8 mouse cellular contexts compared by ENCODE assay signal in the genomic region with DNA sequence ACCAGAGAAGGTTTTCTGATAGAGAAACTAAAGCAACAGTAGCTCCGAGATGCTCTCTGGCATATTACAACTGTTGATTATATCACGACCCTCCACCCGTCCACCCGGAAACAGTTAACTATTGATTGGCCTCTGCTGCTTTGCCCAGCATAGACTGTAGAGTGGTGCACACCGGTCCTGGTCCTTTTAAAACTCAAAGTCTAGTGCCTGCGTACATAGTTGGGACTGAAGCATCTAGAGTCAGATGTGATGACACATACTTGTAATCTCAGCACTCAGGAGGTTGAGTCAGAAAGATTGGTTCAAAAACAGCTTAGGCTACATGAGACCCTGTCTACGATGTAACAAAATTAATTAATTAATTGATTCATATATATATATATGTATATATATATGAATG. TPM values are rescaled to one million over a fixed set of nuclear protein-coding genes. Genes with fewer than 3 reads are reported as not detected.
DNase-seq lines count a peak whose midpoint lies in the region; ATAC-seq and TF ChIP-seq lines count a peak whose summit lies in the region.

No protein-coding gene starts in this region.

- 0 out of 2 replicates have a peak overlapping the region, but pooled peaks have one; percentile 85 for H3K27ac ChIP-seq in lung, postnatal 0 days (ENCODE audit: low read length)
- peak overlapping the region; percentile 44; the same call in 1 of the 2 replicates for H3K27ac ChIP-seq in embryonic facial prominence, embryonic 14.5 days (replicated peaks; ENCODE audit: low read depth, low read length)
- H3K27ac ChIP-seq in limb, embryonic 12.5 days, result no peak overlapping the region
- H3K27ac ChIP-seq in olfactory bulb, adult 2 months (ENCODE audit: insufficient read depth, low read depth, low read length), result no peak overlapping the region

- no peaks in the 10 kb centered on the region for H3K9me3 ChIP-seq in lung, postnatal 0 days (ENCODE audit: low read length)
- no peaks in the 10 kb centered on the region for H3K9me3 ChIP-seq in embryonic facial prominence, embryonic 14.5 days (ENCODE audit: control insufficient read depth, low read length)
- no peaks in the 10 kb centered on the region for H3K9me3 ChIP-seq in limb, embryonic 12.5 days

- 12% methylated on average over 7 of the region's 7 CpGs for WGBS in lung, postnatal 0 days
- 18% methylated on average over 7 of the region's 7 CpGs for WGBS in embryonic facial prominence, embryonic 14.5 days
- 27% methylated on average over 7 of the region's 7 CpGs for WGBS in limb, embryonic 12.5 days
- 12% methylated on average over 7 of the region's 7 CpGs for WGBS in olfactory bulb, adult 2 months

- ATAC-seq in lung, postnatal 0 days, result no peak
- no peak for ATAC-seq in embryonic facial prominence, embryonic 14.5 days (ENCODE audit: low read depth)
- ATAC-seq in limb, embryonic 12.5 days (ENCODE audit: insufficient number of reproducible peaks, insufficient read depth, low FRiP score, low TSS enrichment, low read depth), result no peak

- no peak for TF ChIP-seq EP300 in lung, postnatal 0 days (IDR thresholded peaks at IDR 0.05)

- H3K4me3 ChIP-seq in lung, postnatal 0 days (ENCODE audit: low read depth, low read length), result peak overlapping the region; percentile 74
- peak overlapping the region; percentile 87 for H3K4me3 ChIP-seq in embryonic facial prominence, embryonic 14.5 days (ENCODE audit: low read depth, low read length)
- peak overlapping the region; percentile 86 for H3K4me3 ChIP-seq in limb, embryonic 12.5 days (replicated peaks)
- peak overlapping the region; percentile 83 for H3K4me3 ChIP-seq in olfactory bulb, adult 2 months (ENCODE audit: insufficient read depth, low read depth, low read length)

- no peaks in the 10 kb centered on the region for H3K36me3 ChIP-seq in lung, postnatal 0 days (ENCODE audit: insufficient read depth, low read length)
- H3K36me3 ChIP-seq in embryonic facial prominence, embryonic 14.5 days (ENCODE audit: control insufficient read depth, insufficient read depth, low read length), result no peaks in the 10 kb centered on the region
- peaks cover 16% of the 10 kb centered on the region for H3K36me3 ChIP-seq in limb, embryonic 12.5 days

- no peak for TF ChIP-seq CTCF in lung, postnatal 0 days (IDR thresholded peaks at IDR 0.05)
- TF ChIP-seq CTCF in olfactory bulb, adult 2 months (IDR thresholded peaks at IDR 0.05; ENCODE audit: insufficient read depth, low read depth, low read length), result no peak

- H3K9ac ChIP-seq in lung, postnatal 0 days (replicated peaks; ENCODE audit: low read depth), result peak overlapping the region; percentile 54
- H3K9ac ChIP-seq in embryonic facial prominence, embryonic 14.5 days (ENCODE audit: low read depth, low read length), result peak overlapping the region; percentile 77
- peak overlapping the region; percentile 63 for H3K9ac ChIP-seq in limb, embryonic 12.5 days (replicated peaks)

- no peak for DNase-seq in lung, postnatal 0 days (ENCODE audit: low spot score)
- DNase-seq in lung, postnatal 14 days, result no peak
- no peak for DNase-seq in embryonic facial prominence, embryonic 14.5 days (ENCODE audit: low spot score)
- DNase-seq in cerebellum, adult 8-10 months, result no peak
- no peak for DNase-seq in layer of hippocampus, adult 8-10 months (ENCODE audit: low spot score in 2 of 2)
- no peak for DNase-seq in testis, postnatal 14 days (ENCODE audit: low spot score)

- H3K27me3 ChIP-seq in lung, postnatal 0 days (replicated peaks; ENCODE audit: insufficient read depth, low read length), result no peaks in the 10 kb centered on the region
- H3K27me3 ChIP-seq in embryonic facial prominence, embryonic 14.5 days (replicated peaks; ENCODE audit: control insufficient read depth, insufficient read depth, low read length), result no peaks in the 10 kb centered on the region
- no peaks in the 10 kb centered on the region for H3K27me3 ChIP-seq in limb, embryonic 12.5 days

- TF ChIP-seq POLR2A in olfactory bulb, adult 2 months (IDR thresholded peaks at IDR 0.05; ENCODE audit: insufficient read depth, low read depth, low read length), result no peak

- peaks cover 16% of the 10 kb centered on the region; the same call in 1 of the 2 replicates for H3K4me1 ChIP-seq in lung, postnatal 0 days (ENCODE audit: insufficient read depth, low read depth, low read length)
- peaks cover 11% of the 10 kb centered on the region; the same call in 1 of the 2 replicates for H3K4me1 ChIP-seq in embryonic facial prominence, embryonic 14.5 days (ENCODE audit: control insufficient read depth, insufficient read depth, low read length)
- peaks cover 11% of the 10 kb centered on the region for H3K4me1 ChIP-seq in limb, embryonic 12.5 days (replicated peaks)
- peaks cover 8% of the 10 kb centered on the region for H3K4me1 ChIP-seq in olfactory bulb, adult 2 months (ENCODE audit: control insufficient read depth, insufficient read depth, low read length)

- peak overlapping the region; percentile 77 for H3K4me2 ChIP-seq in lung, postnatal 0 days (replicated peaks; ENCODE audit: low read depth, low read length)
- peak overlapping the region; percentile 86 for H3K4me2 ChIP-seq in embryonic facial prominence, embryonic 14.5 days (ENCODE audit: low read depth, low read length)
- H3K4me2 ChIP-seq in limb, embryonic 12.5 days, result peak overlapping the region; percentile 82

RNA-seq across cellular contexts. Expression of a gene that starts 0.7 kb away (rescaled TPM):
- polyA plus RNA-seq in lung, postnatal 0 days (2015; fragmentation: Nextera tagmentation; extraction: Ambion mirVana), result 21.7 and 25.3 TPM in 2 replicates
- polyA plus RNA-seq in embryonic facial prominence, embryonic 14.5 days (2014; fragmentation: Nextera tagmentation; extraction: Ambion mirVana), result 27.8 and 31.4 TPM in 2 replicates
- 37.2 and 39.7 TPM in 2 replicates for polyA plus RNA-seq in limb, embryonic 12.5 days (2016; fragmentation: Nextera tagmentation; extraction: Ambion mirVana)
- polyA plus RNA-seq in olfactory bulb, adult 2 months (2012; ENCODE audit: insufficient read depth, insufficient read length, low replicate concordance, missing spikeins), result not detected in 2 replicates
- total RNA-seq in layer of hippocampus, adult 8-10 months (2022), result 10 to 100 TPM; 23.2 to 28.2 (median 24.6) TPM

RNA-seq across cellular contexts. Expression of a gene that starts 18.4 kb away (rescaled TPM):
- not detected in 2 replicates for polyA plus RNA-seq in lung, postnatal 0 days (2015; fragmentation: Nextera tagmentation; extraction: Ambion mirVana)
- not detected in 2 replicates for polyA plus RNA-seq in embryonic facial prominence, embryonic 14.5 days (2014; fragmentation: Nextera tagmentation; extraction: Ambion mirVana)
- polyA plus RNA-seq in limb, embryonic 12.5 days (2016; fragmentation: Nextera tagmentation; extraction: Ambion mirVana), result not detected in 2 replicates
- polyA plus RNA-seq in olfactory bulb, adult 2 months (2012; ENCODE audit: insufficient read depth, insufficient read length, low replicate concordance, missing spikeins), result not detected in 2 replicates
- not detected for total RNA-seq in layer of hippocampus, adult 8-10 months (2022)

RNA-seq across cellular contexts. Expression of a gene that starts 43.6 kb away (rescaled TPM):
- polyA plus RNA-seq in lung, postnatal 0 days (2015; fragmentation: Nextera tagmentation; extraction: Ambion mirVana), result 22.0 and 24.6 TPM in 2 replicates
- 27.7 and 30.1 TPM in 2 replicates for polyA plus RNA-seq in embryonic facial prominence, embryonic 14.5 days (2014; fragmentation: Nextera tagmentation; extraction: Ambion mirVana)
- 39.5 and 40.0 TPM in 2 replicates for polyA plus RNA-seq in limb, embryonic 12.5 days (2016; fragmentation: Nextera tagmentation; extraction: Ambion mirVana)
- polyA plus RNA-seq in olfactory bulb, adult 2 months (2012; ENCODE audit: insufficient read depth, insufficient read length, low replicate concordance, missing spikeins), result not detected in 2 replicates
- 10 to 100 TPM; 68.7 to 78.6 (median 73.5) TPM for total RNA-seq in layer of hippocampus, adult 8-10 months (2022)

Comparison
In these comparisons a context has a peak if more than half of its experiments do, and no peak if none do; other contexts are left out.
1. H3K27ac ChIP-seq: peak in lung, postnatal 0 days (single experiment) and embryonic facial prominence, embryonic 14.5 days (single experiment); none in limb, embryonic 12.5 days (single experiment) and olfactory bulb, adult 2 months (single experiment).
2. Peak in every context shown above with its lines, with median percentiles within 50 percentile points of each other: H3K4me2 ChIP-seq, H3K4me3 ChIP-seq and H3K9ac ChIP-seq.